Mouse (Mus musculus) forebrain, embryonic 10.5 days (tissue): ENCODE measurements around the gene Sec63. TPM values are rescaled to one million over a fixed set of nuclear protein-coding genes. Genes with fewer than 3 reads are reported as not detected.

Source experiments
- DNase-seq: peaks from one replicate; pipeline ENCODE4 v3.0.0-alpha.2; 2017; ENCODE audit warnings: low spot score; ENCODE audit errors: extremely low spot score
- H3K27ac ChIP-seq: fragments of 300-500 bp; sonication (generic); 2 replicates; pipeline ENCODE4 v1.5.1; 2016; ENCODE audit warnings: mild to moderate bottlenecking
- H3K27me3 ChIP-seq: fragments of 300-500 bp; sonication (generic); 2 replicates; pipeline ENCODE4 v1.6.1; 2016; ENCODE audit warnings: mild to moderate bottlenecking; ENCODE audit not compliant: poor library complexity, severe bottlenecking
- H3K36me3 ChIP-seq: fragments of 300-500 bp; sonication (generic); replicated peaks from 2 replicates; pipeline ENCODE4 v1.6.1; 2016; ENCODE audit warnings: mild to moderate bottlenecking, moderate library complexity
- H3K4me1 ChIP-seq: fragments of 300-500 bp; sonication (generic); 2 replicates; pipeline ENCODE4 v1.6.1; 2016
- H3K4me3 ChIP-seq: fragments of 300-500 bp; sonication (generic); 2 replicates; pipeline ENCODE4 v1.5.1; 2016; ENCODE audit warnings: mild to moderate bottlenecking, moderate library complexity
- H3K9me3 ChIP-seq: fragments of 300-500 bp; sonication (generic); 2 replicates; pipeline ENCODE4 v1.6.1; 2016; ENCODE audit warnings: mild to moderate bottlenecking, moderate library complexity
- WGBS: fragments of 180-500 bp; shearing (Covaris S2); methylation state at CpG from one replicate; pipeline ENCODE4 v1.1.7; 2016; 5-methylcytosine and 5-hydroxymethylcytosine counted together
- polyA plus RNA-seq: library from polyadenylated mRNA; unstranded; fragments of >200 nt; fragmentation: Nextera tagmentation; extraction: Ambion mirVana; gene quantifications from 2 replicates; pipeline ENCODE4 v1.2.1, GENCODE M21; 2016

Sec63 gene
- polyA plus RNA-seq, 1 experiment from 2014 or later, result 28.2 TPM

DNA sequence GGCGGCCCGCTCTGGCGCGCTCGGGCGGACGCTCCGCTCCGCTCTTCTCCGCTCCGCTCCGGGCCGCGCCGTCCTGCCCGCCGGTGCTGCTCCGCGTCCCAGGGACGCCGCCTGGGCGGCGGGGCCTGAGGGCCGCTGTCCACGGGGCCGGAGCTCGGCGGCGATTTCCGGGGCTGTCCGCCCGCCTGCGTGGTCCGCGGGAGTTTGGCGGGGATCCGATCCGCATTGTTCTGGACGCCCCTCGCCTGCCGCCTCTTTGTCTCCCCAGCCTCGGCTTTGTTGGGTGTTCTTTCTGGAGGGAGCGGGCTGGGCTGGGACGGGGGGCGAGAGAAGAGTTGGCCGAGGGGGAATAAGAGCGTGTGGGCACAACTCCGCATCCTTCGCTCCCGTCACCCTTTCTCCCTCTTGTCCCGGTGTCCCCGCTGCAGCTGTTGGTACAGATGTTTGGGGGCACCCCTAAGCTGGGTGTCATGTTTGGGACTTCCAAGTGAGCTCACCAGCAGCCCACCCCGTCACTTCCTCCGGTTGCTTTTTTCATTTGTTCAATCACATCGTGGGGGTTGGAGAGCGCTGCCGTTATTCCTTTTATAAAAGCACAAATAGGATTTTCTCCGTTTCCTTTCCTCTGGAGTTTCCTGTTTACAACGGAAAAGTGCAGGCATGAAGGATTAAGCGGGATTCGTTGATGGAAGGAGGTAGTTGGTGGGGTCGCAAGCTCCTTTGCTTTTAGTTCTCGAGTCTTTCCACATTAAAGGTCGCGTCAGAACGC, 789 bp downstream of the Sec63 start:
- under 1% methylated on average over 65 of the region's 66 CpGs for WGBS

DNA sequence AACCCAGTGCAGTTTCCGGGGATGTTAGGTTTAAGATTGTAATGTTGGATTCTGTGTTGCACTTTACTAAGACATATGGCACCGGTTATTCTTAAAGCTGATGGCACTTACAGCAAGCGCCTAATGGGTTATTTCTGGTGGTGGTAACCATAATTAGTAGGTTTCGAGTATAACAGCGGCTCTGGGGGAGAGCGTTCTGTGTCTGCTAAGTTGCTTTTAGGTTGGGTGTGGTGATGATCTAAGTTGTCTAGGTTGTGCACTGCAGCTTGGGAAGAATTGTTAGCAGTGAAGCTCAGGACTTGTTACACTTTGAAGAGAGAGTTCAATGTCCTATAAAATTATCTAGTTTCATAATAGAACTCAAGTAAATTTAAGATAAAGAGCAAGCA, 1.4 kb downstream of the Sec63 start:
- peak overlapping the region; percentile 99 for H3K4me3 ChIP-seq
- H3K4me1 ChIP-seq, result peaks cover 40% of the 10 kb centered on the region
- peak overlapping the region; percentile 98 for H3K27ac ChIP-seq
- 1% methylated on average over 6 of the region's 6 CpGs for WGBS
- peaks cover 9% of the 10 kb centered on the region for H3K36me3 ChIP-seq
- H3K27me3 ChIP-seq, result no peaks in the 10 kb centered on the region
- no peaks in the 10 kb centered on the region for H3K9me3 ChIP-seq
- DNase-seq, result peak; percentile 14

More for the DNA sequence above, 789 bp downstream of the Sec63 start:
- H3K9me3 ChIP-seq, result no peaks in the 10 kb centered on the region
- H3K4me1 ChIP-seq, result peaks cover 40% of the 10 kb centered on the region
- peak overlapping the region; percentile 98 for H3K27ac ChIP-seq
- no peaks in the 10 kb centered on the region for H3K27me3 ChIP-seq
- peak overlapping the region; percentile 99 for H3K4me3 ChIP-seq
- H3K36me3 ChIP-seq, result peaks cover 7% of the 10 kb centered on the region
- DNase-seq, result peak; percentile 56

DNA sequence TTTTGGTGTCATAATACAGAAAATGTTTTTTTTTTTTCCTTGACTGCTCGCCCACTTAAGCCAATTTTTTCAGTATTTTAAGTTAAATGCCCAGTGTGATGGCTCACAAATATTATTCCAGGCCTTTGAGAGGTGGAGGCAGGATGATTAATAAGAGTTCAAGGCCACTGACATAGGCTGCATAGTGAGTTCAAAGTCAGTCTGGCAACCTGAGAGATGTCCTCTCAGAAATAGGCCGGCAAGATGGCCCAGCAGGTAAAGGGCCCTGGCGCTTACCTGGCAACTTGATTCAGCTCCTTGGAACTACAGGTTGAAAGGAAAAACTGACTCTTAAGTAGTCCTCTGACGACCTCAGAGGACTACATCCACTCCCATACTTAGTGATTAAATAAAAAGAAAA, 1.9 kb downstream of the Sec63 start:
- Histone ChIP-seq H3K9me3 (no peaks in the 10 kb centered on the region), H3K36me3 (peaks cover 9% of the 10 kb centered on the region), H3K27me3 (no peaks in the 10 kb centered on the region), H3K4me3 (peak overlapping the region; percentile 99), H3K27ac (no peak overlapping the region), H3K4me1 (peaks cover 40% of the 10 kb centered on the region)
- DNase-seq, result no peak
- 56% methylated on average over 4 of the region's 4 CpGs for WGBS

DNA sequence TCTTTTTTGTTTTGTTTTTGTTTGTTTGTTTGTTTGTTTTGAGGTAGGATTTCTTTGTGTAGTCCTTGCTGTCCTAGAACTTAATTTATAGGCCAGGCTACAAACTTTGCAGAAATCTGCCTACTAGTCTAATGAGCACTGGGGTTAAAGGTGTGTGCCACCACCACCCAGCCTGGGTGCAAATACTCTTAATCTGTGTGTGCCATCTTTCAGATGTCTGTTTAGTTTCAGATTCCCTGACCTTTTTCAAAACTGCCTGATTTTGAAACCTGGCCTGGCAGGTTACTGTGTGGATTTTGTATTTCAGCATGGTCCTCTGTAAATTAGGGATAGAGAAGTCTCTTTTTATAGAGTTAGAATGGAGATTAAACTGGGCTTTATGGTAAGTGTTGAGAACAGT, 4.0 kb downstream of the Sec63 start:
- no peaks in the 10 kb centered on the region for H3K27me3 ChIP-seq

DNA sequence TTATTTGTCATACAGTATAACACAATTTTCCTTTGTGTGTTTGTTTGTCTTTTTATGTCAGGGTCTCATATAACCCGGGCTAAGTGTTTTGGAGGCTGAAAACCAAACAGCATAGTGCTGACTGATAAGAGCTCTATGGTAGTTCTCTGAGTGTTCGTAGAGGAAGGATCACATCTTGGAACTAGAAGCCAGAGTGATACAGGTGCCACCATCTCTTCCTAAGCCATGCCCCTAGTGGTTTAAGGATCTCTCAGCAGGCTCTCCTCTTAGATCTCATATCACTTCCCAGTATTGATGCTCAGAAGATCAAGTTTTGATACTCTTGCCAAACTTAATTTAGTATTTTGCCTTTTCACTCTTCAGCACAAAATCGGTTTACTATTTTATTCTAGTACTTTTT, 14.2 kb downstream of the Sec63 start:
- no peak for DNase-seq
- Histone ChIP-seq H3K9me3 (no peaks in the 10 kb centered on the region), H3K4me1 (no peaks in the 10 kb centered on the region), H3K27me3 (no peaks in the 10 kb centered on the region), H3K36me3 (peaks cover 4% of the 10 kb centered on the region; the same call in 1 of the 2 replicates), H3K27ac (no peak overlapping the region), H3K4me3 (no peak overlapping the region)
- 90% methylated on average over 3 of the region's 3 CpGs for WGBS

More for the DNA sequence above, 4.0 kb downstream of the Sec63 start:
- peaks cover 39% of the 10 kb centered on the region for H3K4me1 ChIP-seq
- DNase-seq, result no peak
- no peak overlapping the region for H3K27ac ChIP-seq
- no peaks in the 10 kb centered on the region for H3K9me3 ChIP-seq
- H3K36me3 ChIP-seq, result peaks cover 15% of the 10 kb centered on the region
- H3K4me3 ChIP-seq, result no peak overlapping the region

DNA sequence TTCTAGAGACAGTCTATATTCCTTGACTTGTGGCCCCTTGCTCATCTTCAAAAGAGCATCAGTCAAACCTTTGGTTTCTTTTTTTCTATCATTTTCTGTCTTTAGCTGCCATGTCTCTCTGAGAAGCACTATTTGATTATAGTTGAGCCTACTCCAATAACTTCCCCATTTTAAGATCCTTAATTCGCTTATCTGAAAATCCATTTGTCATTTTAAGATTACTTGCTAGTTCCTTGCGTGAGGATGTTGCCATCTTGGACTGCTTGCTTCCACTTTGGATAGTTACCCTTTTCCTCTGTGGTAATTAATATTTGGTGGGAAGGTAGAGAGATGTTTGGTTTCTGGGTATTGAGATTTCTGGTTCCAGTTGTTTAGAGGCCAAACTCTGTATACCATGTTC, 19.5 kb downstream of the Sec63 start:
- Histone ChIP-seq H3K27ac (no peak overlapping the region), H3K4me1 (no peaks in the 10 kb centered on the region), H3K9me3 (no peaks in the 10 kb centered on the region), H3K4me3 (no peak overlapping the region), H3K27me3 (no peaks in the 10 kb centered on the region), H3K36me3 (peaks cover 21% of the 10 kb centered on the region)
- no peak for DNase-seq
- WGBS, result 92% methylated on average over 2 of the region's 2 CpGs

DNA sequence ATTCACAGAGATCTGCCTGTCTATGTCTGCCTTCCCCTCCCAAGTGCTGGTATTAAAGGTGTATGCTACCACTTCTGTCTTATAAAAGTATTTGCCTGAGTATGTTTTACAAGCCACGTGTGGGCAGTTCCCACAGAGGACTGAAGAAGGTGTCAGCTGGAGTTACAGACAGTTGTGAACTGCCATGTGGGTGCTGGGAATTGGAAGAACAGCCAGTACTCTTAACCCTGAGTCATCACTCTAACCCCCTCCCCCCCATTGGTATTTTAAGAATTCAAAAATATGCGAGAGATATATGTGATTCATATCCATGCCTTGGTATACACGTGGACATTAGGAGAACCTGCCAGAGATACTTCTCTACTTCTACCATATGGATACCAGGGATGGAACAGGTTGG, 20.4 kb downstream of the Sec63 start:
- no peak overlapping the region for H3K27ac ChIP-seq
- WGBS, result 85% methylated on average over 3 of the region's 3 CpGs

DNA sequence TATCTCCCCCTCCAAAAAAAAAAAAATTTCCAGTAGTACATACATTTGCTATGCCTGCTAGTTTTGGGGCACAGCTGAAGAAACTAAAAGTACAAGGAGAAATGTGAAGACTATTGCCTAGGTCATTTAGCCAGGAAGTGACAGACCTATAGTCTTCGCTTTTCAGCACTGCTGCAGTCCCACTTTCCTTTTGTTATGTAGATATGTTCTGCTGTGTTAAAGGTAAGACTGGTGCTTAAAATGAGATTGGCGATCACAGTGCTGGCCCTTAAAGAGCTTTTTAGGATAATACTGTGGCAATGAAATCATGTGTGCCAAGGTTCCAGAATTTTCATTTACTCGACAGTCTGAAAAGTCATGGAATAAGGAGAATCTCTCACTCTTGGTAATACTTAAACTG, 39.6 kb downstream of the Sec63 start:
- Histone ChIP-seq H3K27me3 (no peaks in the 10 kb centered on the region), H3K4me1 (no peaks in the 10 kb centered on the region), H3K27ac (no peak overlapping the region), H3K4me3 (no peak overlapping the region), H3K9me3 (no peaks in the 10 kb centered on the region), H3K36me3 (peaks cover 98% of the 10 kb centered on the region)
- no peak for DNase-seq
- 80% methylated on average over 3 of the region's 3 CpGs for WGBS

More for the DNA sequence above, 20.4 kb downstream of the Sec63 start:
- Histone ChIP-seq H3K27me3 (no peaks in the 10 kb centered on the region), H3K9me3 (no peaks in the 10 kb centered on the region), H3K4me1 (no peaks in the 10 kb centered on the region), H3K4me3 (no peak overlapping the region), H3K36me3 (peaks cover 30% of the 10 kb centered on the region)
- DNase-seq, result no peak

DNA sequence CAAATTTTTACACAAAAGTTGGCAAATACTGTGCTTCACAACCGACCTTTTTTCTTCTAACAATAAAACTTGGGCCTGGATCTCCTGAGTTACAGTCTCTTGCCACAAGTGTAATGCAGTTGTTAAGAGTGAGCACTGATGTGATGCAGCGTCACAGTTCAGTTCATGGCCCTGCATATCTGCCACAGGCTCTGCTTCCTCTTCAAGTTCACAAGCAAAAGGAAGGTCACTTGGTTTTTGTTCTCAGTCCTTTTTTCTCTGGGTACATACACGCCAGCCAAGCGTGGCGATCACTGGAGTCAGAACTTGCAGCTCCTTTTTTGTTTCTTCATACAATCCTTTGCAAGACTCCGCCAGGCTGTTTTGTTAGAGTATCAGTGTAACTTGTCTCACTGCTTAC, 64.6 kb downstream of the Sec63 start:
- 85% methylated on average over 6 of the region's 6 CpGs for WGBS
- Histone ChIP-seq H3K36me3 (peaks cover 94% of the 10 kb centered on the region), H3K27me3 (no peaks in the 10 kb centered on the region), H3K9me3 (no peaks in the 10 kb centered on the region), H3K27ac (no peak overlapping the region), H3K4me3 (no peak overlapping the region), H3K4me1 (peaks cover 6% of the 10 kb centered on the region; the same call in 1 of the 2 replicates)
- DNase-seq, result no peak

DNA sequence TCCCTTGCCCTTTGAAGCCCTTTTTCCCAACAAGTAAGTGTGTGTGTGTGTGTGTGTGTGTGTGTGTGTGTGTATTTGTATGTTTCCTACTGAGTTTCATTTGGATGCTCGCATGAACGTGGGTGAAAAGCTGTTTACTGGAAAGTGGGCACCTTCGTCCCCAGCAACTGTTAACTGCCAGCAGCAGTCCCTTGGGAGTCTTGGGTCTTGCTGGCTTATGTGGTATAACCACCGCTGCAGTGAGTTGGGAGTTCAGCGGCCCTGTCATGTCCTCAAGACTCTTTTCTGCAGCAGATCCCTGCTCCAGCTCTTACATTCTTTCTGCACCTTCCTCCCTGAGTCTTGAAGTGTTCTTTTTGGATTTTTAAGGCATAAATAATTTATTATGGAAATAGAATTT, 65.9 kb downstream of the Sec63 start:
- H3K36me3 ChIP-seq, result peaks cover 93% of the 10 kb centered on the region
- WGBS, result 94% methylated on average over 5 of the region's 5 CpGs

DNA sequence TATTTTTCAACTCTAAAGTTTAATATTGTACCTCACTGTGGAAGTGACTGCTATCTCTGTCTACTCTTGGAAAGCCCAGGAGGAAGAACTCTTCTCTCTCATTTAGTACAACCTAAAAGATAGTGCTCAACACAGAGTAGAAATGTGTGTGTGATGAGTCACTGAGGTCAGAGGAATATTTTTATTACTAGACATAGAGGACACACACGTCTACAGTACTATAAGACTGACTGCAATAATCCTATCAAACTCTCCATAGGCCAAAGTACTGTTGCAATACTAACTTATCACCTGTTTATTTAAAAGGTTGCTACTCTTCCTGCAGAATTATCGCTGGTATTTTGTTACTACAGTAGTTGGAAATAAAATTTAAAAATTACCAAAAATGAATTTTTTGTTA, 68.7 kb downstream of the Sec63 start:
- peaks cover 32% of the 10 kb centered on the region for H3K4me1 ChIP-seq
- H3K36me3 ChIP-seq, result peaks cover 92% of the 10 kb centered on the region

More for the DNA sequence above, 65.9 kb downstream of the Sec63 start:
- H3K27ac ChIP-seq, result no peak overlapping the region
- H3K4me3 ChIP-seq, result no peak overlapping the region
- H3K27me3 ChIP-seq, result no peaks in the 10 kb centered on the region
- H3K4me1 ChIP-seq, result peaks cover 6% of the 10 kb centered on the region; the same call in 1 of the 2 replicates
- H3K9me3 ChIP-seq, result no peaks in the 10 kb centered on the region
- no peak for DNase-seq

DNA sequence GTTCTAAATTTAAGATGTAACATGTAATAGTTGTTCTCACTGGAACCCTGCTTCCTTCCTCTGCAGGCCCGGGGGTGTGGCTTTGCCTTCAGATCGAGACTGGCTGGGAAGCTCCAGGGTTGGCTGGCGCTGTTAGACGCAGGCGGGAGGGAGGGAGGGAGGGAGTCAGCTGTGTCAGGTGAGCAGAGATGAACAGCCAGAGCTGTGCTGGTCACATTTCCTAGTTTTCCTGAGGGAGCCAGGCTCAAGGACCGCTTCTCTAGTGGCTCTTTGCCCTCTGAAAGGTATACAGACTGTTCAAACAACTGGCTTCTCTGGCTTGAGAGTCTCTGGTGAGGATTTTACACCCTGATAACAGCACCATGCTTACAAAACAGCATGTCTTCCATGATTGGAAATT, 69.1 kb downstream of the Sec63 start:
- H3K4me3 ChIP-seq, result no peak overlapping the region
- H3K27ac ChIP-seq, result no peak overlapping the region
- H3K9me3 ChIP-seq, result no peaks in the 10 kb centered on the region
- DNase-seq, result no peak
- no peaks in the 10 kb centered on the region for H3K27me3 ChIP-seq
- H3K36me3 ChIP-seq, result peaks cover 92% of the 10 kb centered on the region
- peaks cover 36% of the 10 kb centered on the region for H3K4me1 ChIP-seq
- WGBS, result 64% methylated on average over 6 of the region's 6 CpGs

More for the DNA sequence above, 68.7 kb downstream of the Sec63 start:
- WGBS, result 88% methylated on average over 2 of the region's 2 CpGs
- no peaks in the 10 kb centered on the region for H3K9me3 ChIP-seq
- no peak overlapping the region for H3K27ac ChIP-seq
- H3K4me3 ChIP-seq, result no peak overlapping the region
- no peak for DNase-seq
- H3K27me3 ChIP-seq, result no peaks in the 10 kb centered on the region

DNA sequence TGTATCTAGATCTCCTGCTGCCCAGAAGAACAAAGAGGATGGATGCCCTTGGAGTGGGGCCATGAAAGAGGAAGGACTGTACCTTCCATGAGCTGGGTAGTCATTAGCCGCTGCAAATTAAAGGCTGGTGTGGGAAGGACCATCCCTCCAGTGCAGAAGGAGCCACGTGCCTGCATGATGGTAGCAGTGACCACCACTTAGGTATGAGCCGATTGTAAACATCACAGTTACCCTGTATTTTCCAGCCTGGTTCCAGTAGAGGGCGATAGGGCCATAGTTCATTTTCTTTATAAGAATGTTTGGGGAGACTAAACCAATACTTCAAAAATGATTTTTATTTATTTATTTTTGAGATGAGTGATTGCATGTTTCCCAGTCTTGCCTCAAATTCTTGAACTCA, 71.4 kb downstream of the Sec63 start:
- Histone ChIP-seq H3K36me3 (peaks cover 97% of the 10 kb centered on the region), H3K4me1 (peaks cover 45% of the 10 kb centered on the region), H3K9me3 (no peaks in the 10 kb centered on the region), H3K27me3 (no peaks in the 10 kb centered on the region), H3K27ac (no peak overlapping the region), H3K4me3 (no peak overlapping the region)
- 63% methylated on average over 4 of the region's 4 CpGs for WGBS
- DNase-seq, result no peak
